Mouse (Mus musculus) heart, postnatal 0 days (tissue): ENCODE measurements around the gene Kif5a. TPM values are rescaled to one million over a fixed set of nuclear protein-coding genes. Genes with fewer than 3 reads are reported as not detected.
A peak's percentile ranks its signal among the peaks of the same experiment; 100 is the strongest.

Experiments used
- ATAC-seq: fragments of 200-750 bp; cut with Nextera tagmentation; 2 replicates; pipeline ENCODE4 v1.8.0; 2017; ENCODE audit warnings: low read depth, moderate number of reproducible peaks, moderate library complexity; ENCODE audit not compliant: insufficient read depth
- DNase-seq: peaks from one replicate; pipeline ENCODE4 v3.0.0-alpha.2; 2016; ENCODE audit warnings: low spot score
- H3K27ac ChIP-seq: fragments of 300-500 bp; sonication (generic); 2 replicates; pipeline ENCODE4 v1.5.1; 2014; ENCODE audit warnings: low read depth, mild to moderate bottlenecking
- H3K27me3 ChIP-seq: fragments of 300-500 bp; sonication (generic); 2 replicates; pipeline ENCODE4 v1.6.1; 2014; ENCODE audit warnings: low read length, mixed read lengths; ENCODE audit not compliant: control insufficient read depth, insufficient read depth
- H3K36me3 ChIP-seq: fragments of 300-500 bp; sonication (generic); replicated peaks from 2 replicates; pipeline ENCODE4 v1.6.1; 2014; ENCODE audit warnings: low read length, mixed read lengths; ENCODE audit not compliant: control insufficient read depth, insufficient read depth
- H3K4me1 ChIP-seq: fragments of 300-500 bp; sonication (generic); 2 replicates; pipeline ENCODE4 v1.6.1; 2014; ENCODE audit warnings: antibody characterized with exemption; ENCODE audit not compliant: control insufficient read depth, insufficient read depth
- H3K4me2 ChIP-seq: fragments of 300-500 bp; sonication (generic); 2 replicates; pipeline ENCODE4 v1.6.1; 2014; ENCODE audit warnings: low read depth, mild to moderate bottlenecking, low read length, moderate library complexity
- H3K4me3 ChIP-seq: fragments of 300-500 bp; sonication (generic); 2 replicates; pipeline ENCODE4 v1.5.1; 2014; ENCODE audit warnings: low read depth, low read length
- H3K9ac ChIP-seq: fragments of 300-500 bp; sonication (generic); replicated peaks from 2 replicates; pipeline ENCODE4 v1.6.1; 2014; ENCODE audit warnings: low read depth, low read length, mixed read lengths
- H3K9me3 ChIP-seq: fragments of 300-500 bp; sonication (generic); replicated peaks from 2 replicates; pipeline ENCODE4 v1.6.1; 2016; ENCODE audit warnings: low read length; ENCODE audit not compliant: control insufficient read depth
- CTCF ChIP-seq: IDR thresholded peaks from 2 replicates; pipeline ENCODE4 v1.5.1; 2016; ENCODE audit warnings: antibody characterized with exemption, control low read depth, low read depth
- EP300 ChIP-seq: IDR thresholded peaks from 2 replicates; pipeline ENCODE4 v1.6.1; 2016; ENCODE audit warnings: antibody characterized with exemption, low read depth
- WGBS: fragments of 180-500 bp; shearing (Covaris S2); extraction: QIAGEN DNeasy Blood & Tissue Kit; methylation state at CpG from one replicate; pipeline ENCODE4 v1.1.7; 2014; 5-methylcytosine and 5-hydroxymethylcytosine counted together
- polyA plus RNA-seq: library from polyadenylated mRNA; unstranded; fragments of >200 nt; fragmentation: Nextera tagmentation; extraction: Ambion mirVana; gene quantifications from 2 replicates; pipeline ENCODE4 v1.2.1, GENCODE M21; 2015
- total RNA-seq: library from RNA; depleted of rRNA; stranded (reverse); fragments of >200 nt; gene quantifications from 2 replicates; pipeline ENCODE4 v1.2.3, GENCODE M21; 2014; ENCODE audit warnings: low replicate concordance

Gene Kif5a
- total and polyA plus RNA-seq, 2 experiments from 2014 or later, result 0.11 to 0.27 TPM

DNA sequence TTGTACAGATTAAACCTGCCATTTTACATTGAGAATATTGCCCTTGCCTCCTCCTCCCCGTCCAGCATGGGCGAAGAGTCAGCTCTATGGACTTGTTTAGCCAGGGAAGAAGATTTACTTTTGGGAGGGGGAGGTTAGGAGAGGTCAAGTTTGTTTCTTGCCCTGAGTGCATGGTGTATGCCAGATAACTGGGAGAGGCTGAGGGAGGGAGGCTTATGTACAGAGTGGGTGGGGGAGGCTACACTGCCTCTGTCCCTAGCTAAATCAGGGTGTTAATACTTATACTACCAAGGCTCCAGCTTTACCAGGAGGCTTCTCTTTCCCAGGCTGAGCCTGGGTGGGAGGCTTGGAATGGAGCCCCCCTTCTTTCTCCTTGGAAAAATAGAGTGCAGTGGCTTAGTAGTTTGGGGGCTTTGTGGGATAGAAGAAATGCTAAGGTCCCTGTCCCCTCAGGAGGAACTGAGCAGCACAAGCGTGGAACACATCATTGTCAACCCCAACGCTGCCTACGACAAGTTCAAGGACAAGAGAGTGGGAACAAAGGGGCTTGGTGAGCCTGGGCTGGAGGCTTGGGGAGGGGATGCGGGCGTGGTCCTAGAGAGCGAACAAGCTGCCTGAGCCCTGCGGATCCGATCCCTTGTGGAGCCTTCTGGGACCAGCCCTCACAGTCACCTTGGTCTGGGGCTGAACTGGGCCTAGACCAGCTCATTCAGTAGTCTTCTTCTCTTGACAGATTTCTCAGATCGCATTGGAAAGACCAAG, 11.3 kb upstream of the Kif5a start:
- Histone ChIP-seq H3K9ac (no peak overlapping the region), H3K27me3 (no peaks in the 10 kb centered on the region), H3K4me2 (no peak overlapping the region), H3K4me1 (no peaks in the 10 kb centered on the region), H3K36me3 (peaks cover 85% of the 10 kb centered on the region), H3K27ac (no peak overlapping the region), H3K4me3 (no peak overlapping the region), H3K9me3 (no peaks in the 10 kb centered on the region)
- TF ChIP-seq CTCF (no peak), EP300 (no peak)
- 90% methylated on average over 11 of the region's 11 CpGs for WGBS
- ATAC-seq (no peak), DNase-seq (no peak)

- Histone ChIP-seq H3K27ac (no peak overlapping the region), H3K9ac (no peak overlapping the region), H3K4me1 (peaks cover 11% of the 10 kb centered on the region), H3K4me2 (no peak overlapping the region), H3K27me3 (no peaks in the 10 kb centered on the region), H3K36me3 (peaks cover 70% of the 10 kb centered on the region), H3K4me3 (no peak overlapping the region), H3K9me3 (no peaks in the 10 kb centered on the region)
- ATAC-seq (no peak), DNase-seq (no peak)
- WGBS, result 86% methylated on average over 5 of the region's 5 CpGs
- no peak for TF ChIP-seq EP300
- no peak for TF ChIP-seq CTCF
Observed at GRCm38 (mm10) chr10:127272371-127272770, 9.2 kb upstream of the Kif5a start.

DNA sequence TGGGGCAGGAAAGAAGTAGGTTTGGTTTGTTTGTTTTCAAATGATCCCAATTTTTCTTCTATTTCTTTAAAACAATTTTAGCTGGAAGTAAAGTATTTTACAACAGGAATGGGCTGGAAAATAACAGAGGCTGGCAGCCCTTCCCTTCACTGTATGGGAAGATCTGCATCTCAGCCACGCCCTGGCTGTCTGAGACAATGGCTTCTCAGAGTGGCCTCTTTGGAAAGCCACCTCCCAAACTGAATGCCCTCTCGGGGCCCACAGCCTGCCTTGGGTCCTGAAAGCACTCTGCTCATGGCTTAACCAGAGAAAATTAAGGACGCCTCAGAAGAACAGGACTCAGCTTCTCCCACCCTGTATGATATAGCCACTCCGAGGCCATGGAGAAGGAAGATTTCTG, 6.7 kb upstream of the Kif5a start:
- H3K4me1 ChIP-seq, result peaks cover 17% of the 10 kb centered on the region
- H3K4me3 ChIP-seq, result no peak overlapping the region
- H3K27me3 ChIP-seq, result no peaks in the 10 kb centered on the region
- no peak overlapping the region for H3K27ac ChIP-seq
- ATAC-seq, result no peak
- DNase-seq, result no peak
- H3K9me3 ChIP-seq, result no peaks in the 10 kb centered on the region
- no peak overlapping the region for H3K4me2 ChIP-seq
- H3K36me3 ChIP-seq, result peaks cover 45% of the 10 kb centered on the region
- WGBS, result 78% methylated on average over 4 of the region's 4 CpGs
- TF ChIP-seq EP300 (no peak), CTCF (no peak)
- no peak overlapping the region for H3K9ac ChIP-seq

DNA sequence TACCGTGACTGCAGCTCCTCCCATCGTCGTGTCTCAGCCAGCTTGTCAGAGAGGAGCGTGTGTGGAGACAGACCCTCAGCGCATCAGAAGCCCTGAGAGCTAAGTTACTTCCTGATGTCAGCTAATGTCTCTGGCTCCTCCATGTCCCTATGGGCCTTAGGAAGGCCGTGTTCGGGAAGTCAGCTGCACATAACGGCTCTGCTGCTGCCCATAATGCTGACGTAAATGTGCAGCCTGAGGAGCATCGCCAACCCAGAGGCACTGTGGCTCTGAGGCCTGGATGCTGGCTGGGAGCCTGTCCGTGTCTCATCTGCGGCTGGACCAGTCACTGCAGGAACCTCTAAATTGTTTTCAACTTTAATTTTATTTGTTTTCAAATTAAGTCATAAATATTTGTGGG, 5.9 kb upstream of the Kif5a start:
- no peaks in the 10 kb centered on the region for H3K9me3 ChIP-seq
- H3K9ac ChIP-seq, result no peak overlapping the region
- peak overlapping the region; percentile 52; the same call in 1 of the 2 replicates for H3K27ac ChIP-seq
- H3K4me2 ChIP-seq, result no peak overlapping the region
- no peak for ATAC-seq
- H3K4me3 ChIP-seq, result no peak overlapping the region
- no peak for DNase-seq
- H3K4me1 ChIP-seq, result peaks cover 17% of the 10 kb centered on the region
- H3K27me3 ChIP-seq, result peaks cover 4% of the 10 kb centered on the region; the same call in 1 of the 2 replicates
- WGBS, result 63% methylated on average over 12 of the region's 12 CpGs
- H3K36me3 ChIP-seq, result peaks cover 38% of the 10 kb centered on the region
- TF ChIP-seq EP300, result no peak
- TF ChIP-seq CTCF, result no peak

DNA sequence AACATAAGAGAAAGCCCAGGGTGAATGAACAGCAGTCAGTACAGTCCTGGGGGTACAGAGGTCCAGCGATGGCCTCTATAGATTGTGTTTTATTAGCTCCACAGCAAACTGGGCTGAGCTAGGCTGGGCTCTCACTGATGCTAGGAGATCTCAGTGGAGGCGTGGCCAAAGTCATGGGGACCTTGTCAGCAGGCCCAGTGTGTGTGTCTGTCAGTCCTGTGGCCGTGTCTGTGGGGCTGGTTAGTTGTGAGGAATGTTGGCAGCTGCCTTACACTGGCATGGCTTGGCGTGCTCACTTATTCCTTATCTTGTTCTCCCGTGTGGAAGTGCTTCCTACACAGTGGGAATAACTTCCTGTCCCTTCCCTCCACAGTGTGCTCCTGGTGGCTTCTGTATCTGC, 5.3 kb upstream of the Kif5a start:
- H3K9me3 ChIP-seq, result no peaks in the 10 kb centered on the region
- H3K36me3 ChIP-seq, result peaks cover 36% of the 10 kb centered on the region
- 34% methylated on average over 5 of the region's 5 CpGs for WGBS
- peaks cover 17% of the 10 kb centered on the region for H3K4me1 ChIP-seq
- H3K9ac ChIP-seq, result no peak overlapping the region
- no peak overlapping the region for H3K4me2 ChIP-seq
- peak; percentile 29 for DNase-seq
- H3K4me3 ChIP-seq, result no peak overlapping the region
- H3K27me3 ChIP-seq, result peaks cover 8% of the 10 kb centered on the region; the same call in 1 of the 2 replicates
- ATAC-seq, result peak; percentile 22; the same call in 1 of the 2 replicates
- TF ChIP-seq EP300 (no peak), CTCF (no peak)
- peak overlapping the region; percentile 50 for H3K27ac ChIP-seq

GRCm38 (mm10) chr10:127267318-127267717, 4.2 kb upstream of the Kif5a start:
- 61% methylated on average over 5 of the region's 5 CpGs for WGBS
- peak overlapping the region; percentile 90; the same call in 1 of the 2 replicates for H3K27ac ChIP-seq
- ATAC-seq (no peak), DNase-seq (no peak)
- H3K4me1 ChIP-seq, result peaks cover 17% of the 10 kb centered on the region
- peaks cover 30% of the 10 kb centered on the region for H3K36me3 ChIP-seq
- peaks cover 18% of the 10 kb centered on the region for H3K27me3 ChIP-seq
- TF ChIP-seq EP300 (no peak), CTCF (no peak)
- peak overlapping the region; percentile 90 for H3K4me2 ChIP-seq
- H3K9me3 ChIP-seq, result no peaks in the 10 kb centered on the region
- peak overlapping the region; percentile 96 for H3K9ac ChIP-seq
- peak overlapping the region; percentile 89 for H3K4me3 ChIP-seq
